23 mouse cellular contexts compared by ENCODE assay signal in genomic region chr2:69562761-69563160, GRCm38 (mm10). TPM values are rescaled to one million over a fixed set of nuclear protein-coding genes. Genes with fewer than 3 reads are reported as not detected.
DNase-seq lines count a peak whose midpoint lies in the region; ATAC-seq and TF ChIP-seq lines count a peak whose summit lies in the region.
"Had no signal": no experiment of that assay in that cellular context is flagged by ENCODE, and none has a peak within 500 bp of the region (broad histone marks: within the 10 kb centered on the region; RNA-seq: fewer than 3 reads in every experiment).

No protein-coding gene starts in this region.

- no peaks in the 10 kb centered on the region for H3K9me3 ChIP-seq in CH12.LX (replicated peaks; ENCODE audit: low read length)
- H3K9me3 ChIP-seq: forebrain, embryonic 10.5 days; forebrain, embryonic 13.5 days; G1E; hindbrain, embryonic 10.5 days; hindbrain, embryonic 13.5 days had no signal

- DNase-seq in 416B (ENCODE audit: low read depth) (peak; percentile 18), CH12.LX (ENCODE audit: extremely low read depth) (no peak)
- no peak for DNase-seq in thymus, postnatal 25 days
- no peak for DNase-seq in urinary bladder, adult 2 months (ENCODE audit: low spot score)
- no peak for DNase-seq in layer of hippocampus, postnatal 25 days (ENCODE audit: extremely low spot score in 1 of 2, low spot score in 1 of 2)
- DNase-seq: adrenal gland, adult 2 months; adrenal gland, postnatal 25 days; cerebellum, adult 11-12 months; cerebellum, adult 8-10 months; cerebellum, postnatal 10 days; cerebellum, postnatal 36 days; gastrocnemius, postnatal 10 days; gastrocnemius, postnatal 36 days; heart, adult 11 months had no signal

- no peaks in the 10 kb centered on the region for H3K4me1 ChIP-seq in CH12.LX (ENCODE audit: control insufficient read depth in 1 of 2, insufficient read depth in 2 of 2)
- H3K4me1 ChIP-seq: forebrain, embryonic 13.5 days; hindbrain, embryonic 13.5 days had no signal

- H3K27me3 ChIP-seq in CH12.LX (replicated peaks) = no peaks in the 10 kb centered on the region
- H3K27me3 ChIP-seq: forebrain, embryonic 13.5 days; hindbrain, embryonic 13.5 days; Patski had no signal

- no peak for TF ChIP-seq RAD21 in CH12.LX (IDR thresholded peaks at IDR 0.05; ENCODE audit: low read depth, low read length)

- no peaks in the 10 kb centered on the region for H3K79me2 ChIP-seq in CH12.LX (replicated peaks; ENCODE audit: control insufficient read depth, extremely low read depth, insufficient read depth, poor library complexity, severe bottlenecking)

- TF ChIP-seq POLR2A in CH12.LX (IDR thresholded peaks at IDR 0.05; ENCODE audit: low read depth, low read length) = no peak

- no peak overlapping the region for H3K4me3 ChIP-seq in CH12.LX (replicated peaks in 1 of 3; ENCODE audit: low read depth in 2 of 3, low read length in 2 of 3, poor library complexity in 1 of 3)
- H3K4me3 ChIP-seq: forebrain, embryonic 10.5 days; forebrain, embryonic 13.5 days; hindbrain, embryonic 10.5 days; hindbrain, embryonic 13.5 days had no signal

- no peak for TF ChIP-seq EP300 in CH12.LX (IDR thresholded peaks at IDR 0.05; ENCODE audit: low read length)

- in situ Hi-C loops in CH12.LX (cut with MboI; ENCODE audit: low pct_ligation_motif_present, low pct_unique_long_range_greater_than_20kb, low sequenced_read_pairs) = no loop called here

- TF ChIP-seq CTCF in CH12.LX (conservative IDR thresholded peaks at IDR 0.05 in 1 of 2, IDR thresholded peaks at IDR 0.05 in 1 of 2; ENCODE audit: low read depth in 2 of 2, low read length in 2 of 2) = no peak

- peak overlapping the region; percentile 15; the same call in 1 of the 2 replicates for H3K4me2 ChIP-seq in CH12.LX (ENCODE audit: insufficient read depth, low read depth, poor library complexity, severe bottlenecking)
- H3K4me2 ChIP-seq: forebrain, embryonic 13.5 days; hindbrain, embryonic 13.5 days had no signal

- H3K36me3 ChIP-seq in CH12.LX (replicated peaks in 1 of 2; ENCODE audit: control insufficient read depth in 1 of 2, insufficient read depth in 1 of 2, low read length in 1 of 2) = no peaks in the 10 kb centered on the region
- H3K36me3 ChIP-seq: forebrain, embryonic 10.5 days; G1E; hindbrain, embryonic 10.5 days; hindbrain, embryonic 13.5 days had no signal

- dilution Hi-C loops in CH12.LX (cut with MboI; ENCODE audit: extremely low pct_ligation_motif_present, extremely low pct_unique_long_range_greater_than_20kb, low sequenced_read_pairs) = no loop called here

- H3K27ac ChIP-seq in CH12.LX (ENCODE audit: insufficient read depth, low read depth) = no peak overlapping the region
- H3K27ac ChIP-seq: forebrain, embryonic 10.5 days; forebrain, embryonic 13.5 days; hindbrain, embryonic 10.5 days; hindbrain, embryonic 13.5 days had no signal

- ATAC-seq in hematopoietic stem cell, adult 5-6 weeks (replicated peaks in 1 of 2; ENCODE audit: insufficient read depth in 1 of 2, low FRiP score in 2 of 2, low TSS enrichment in 1 of 2, low read depth in 1 of 2, poor library complexity in 2 of 2, severe bottlenecking in 2 of 2) = peak; percentile 78 to 88
- ATAC-seq: forebrain, embryonic 13.5 days; forebrain, embryonic 16.5 days; hindbrain, embryonic 16.5 days; Patski had no signal

- no peak overlapping the region for H3K9ac ChIP-seq in CH12.LX (ENCODE audit: insufficient read depth, low read depth)
- H3K9ac ChIP-seq: forebrain, embryonic 13.5 days; hindbrain, embryonic 13.5 days had no signal

TF ChIP-seq in CH12.LX, 34 proteins besides CTCF, POLR2A, EP300 and RAD21:
- TF ChIP-seq JUND (conservative IDR thresholded peaks at IDR 0.05; ENCODE audit: low read depth, low read length) = no peak
- no peak for TF ChIP-seq CHD2 (IDR thresholded peaks at IDR 0.05; ENCODE audit: low read length)
- no peak for TF ChIP-seq GABPA (IDR thresholded peaks at IDR 0.05; ENCODE audit: insufficient replicate concordance, low read depth, low read length)
- TF ChIP-seq BHLHE40 (IDR thresholded peaks at IDR 0.05; ENCODE audit: low read depth, low read length) = peak; percentile 17; the same call in 1 of the 2 replicates

RNA-seq across cellular contexts. Expression of gene Lrp2, which starts 23.1 kb away (rescaled TPM):
- total RNA-seq in CH12.LX (2012; rRNA removed) = under 0.01 and 0.04 TPM in 2 replicates
- total RNA-seq in CH12.LX (2014; rRNA removed) = 0.01 TPM in 2 replicates
- 0.07 TPM in 1 of 2 replicates, not detected in the other for polyA plus RNA-seq in CH12.LX (2012; ENCODE audit: insufficient read length, low read depth)
- total RNA-seq in hematopoietic stem cell, adult 5-6 weeks (2017) = not detected in 2 replicates
- polyA plus RNA-seq in urinary bladder, adult 2 months (2012; rRNA removed) = 0.19 and 0.22 TPM in 2 replicates
- total RNA-seq in layer of hippocampus, postnatal 25 days (2021) = under 1 TPM; 0.37 to 0.68 TPM
- total RNA-seq: gastrocnemius, postnatal 36 days had no signal
- polyA plus RNA-seq: G1E had no signal
